Mouse (Mus musculus) heart, adult 2 months (tissue): ENCODE results near the gene Sowahb.

ENCODE experiments used
- CTCF ChIP-seq: fragments of 200-600 bp; IDR thresholded peaks from 2 replicates; pipeline ENCODE4 v1.8.1; 2022; ENCODE audit warnings: antibody characterized with exemption, mild to moderate bottlenecking, moderate library complexity
- POLR2A ChIP-seq: fragments of 200-500 bp; IDR thresholded peaks from 2 replicates; pipeline ENCODE4 v1.6.1; 2011; ENCODE audit warnings: mild to moderate bottlenecking, low read depth, low read length, control low read depth; ENCODE audit not compliant: insufficient read depth

DNA sequence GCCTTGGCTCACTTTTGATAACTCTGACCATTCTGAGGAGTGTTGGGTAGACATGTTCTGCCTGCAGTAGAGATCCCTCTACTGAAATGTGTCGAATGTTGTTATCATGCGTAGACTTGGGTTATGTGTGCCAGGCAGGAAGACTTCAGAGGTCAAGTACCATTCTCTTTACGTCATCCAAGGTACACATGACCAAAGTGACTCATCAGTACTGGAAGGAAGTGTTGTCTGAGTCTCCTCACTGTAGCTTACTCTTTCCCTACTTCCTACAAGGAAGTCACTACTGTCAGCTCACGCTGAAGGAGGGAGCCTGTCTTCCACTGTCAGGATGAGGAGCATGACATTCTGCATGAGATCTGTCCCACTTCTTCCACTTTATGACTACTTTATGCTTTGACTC lies 12.2 kb downstream of the Sowahb start:
- TF ChIP-seq POLR2A, result no peak
- no peak for TF ChIP-seq CTCF
